Mouse (Mus musculus): ENCODE results near the gene Nmbr. TPM values are rescaled to one million over a fixed set of nuclear protein-coding genes. Genes with fewer than 3 reads are reported as not detected.

Gene Nmbr
- polyA plus RNA-seq, 1 experiment, result not detected

Other genes with a start within 250 kb of the Nmbr start
- gene Adgrg6, start 159.9 kb upstream of the Nmbr start, polyA plus RNA-seq (2012; rRNA removed), result 5.6 and 7.4 TPM in 2 replicates
- 63.3 and 98.0 TPM in 2 replicates for gene Vta1, start within 50 bp of the Nmbr start, polyA plus RNA-seq (2012; rRNA removed)
- not detected in 2 replicates for gene Gje1, start 12.6 kb downstream of the Nmbr start, polyA plus RNA-seq (2012; rRNA removed)

Measured in gonadal fat pad, adult 2 months (tissue).